Mouse (Mus musculus) forebrain, postnatal 0 days (tissue): ENCODE data around the gene Akt1s1. TPM values are rescaled to one million over a fixed set of nuclear protein-coding genes. Genes with fewer than 3 reads are reported as not detected.

Experiments
- ATAC-seq: fragments of 200-750 bp; cut with Nextera tagmentation; 2 replicates; pipeline ENCODE4 v1.8.0; 2017; ENCODE audit warnings: mild to moderate bottlenecking, moderate library complexity
- DNase-seq: peaks from one replicate; pipeline ENCODE4 v3.0.0-alpha.2; 2015
- H3K27ac ChIP-seq: fragments of 300-500 bp; sonication (generic); 2 replicates; pipeline ENCODE4 v1.5.1; 2014; ENCODE audit warnings: low read depth, mild to moderate bottlenecking, antibody characterized with exemption, low read length, moderate library complexity, mixed read lengths
- H3K27me3 ChIP-seq: fragments of 300-500 bp; sonication (generic); 2 replicates; pipeline ENCODE4 v1.6.1; 2014; ENCODE audit warnings: mild to moderate bottlenecking, low read length, mixed read lengths; ENCODE audit not compliant: insufficient read depth
- H3K36me3 ChIP-seq: fragments of 300-500 bp; sonication (generic); 2 replicates; pipeline ENCODE4 v1.6.1; 2014; ENCODE audit warnings: mild to moderate bottlenecking, moderate library complexity; ENCODE audit not compliant: insufficient read depth
- H3K4me1 ChIP-seq: fragments of 300-500 bp; sonication (generic); 2 replicates; pipeline ENCODE4 v1.6.1; 2014; ENCODE audit warnings: antibody characterized with exemption; ENCODE audit not compliant: insufficient read depth
- H3K4me2 ChIP-seq: fragments of 300-500 bp; sonication (generic); 2 replicates; pipeline ENCODE4 v1.6.1; 2014; ENCODE audit warnings: low read depth, mild to moderate bottlenecking, moderate library complexity
- H3K4me3 ChIP-seq: fragments of 300-500 bp; sonication (generic); 2 replicates; pipeline ENCODE4 v1.5.1; 2014; ENCODE audit warnings: low read depth, low read length, mixed read lengths
- H3K9ac ChIP-seq: fragments of 300-500 bp; sonication (generic); 2 replicates; pipeline ENCODE4 v1.6.1; 2014; ENCODE audit warnings: mild to moderate bottlenecking
- H3K9me3 ChIP-seq: fragments of 300-500 bp; sonication (generic); 2 replicates; pipeline ENCODE4 v1.6.1; 2016; ENCODE audit warnings: low read length
- CTCF ChIP-seq: sonication (generic); IDR thresholded peaks from 2 replicates; pipeline ENCODE4 v1.5.1; 2016; ENCODE audit warnings: antibody characterized with exemption, control low read depth, low read depth
- WGBS: fragments of 180-500 bp; shearing (Covaris S2); extraction: QIAGEN DNeasy Blood & Tissue Kit; methylation state at CpG from one replicate; pipeline ENCODE4 v1.1.7; 2014; 5-methylcytosine and 5-hydroxymethylcytosine counted together
- polyA plus RNA-seq: library from polyadenylated mRNA; unstranded; fragments of >200 nt; fragmentation: Nextera tagmentation; extraction: Ambion mirVana; gene quantifications from 2 replicates; pipeline ENCODE4 v1.2.1, GENCODE M21; 2015
- total RNA-seq: library from RNA; depleted of rRNA; stranded (reverse); fragments of >200 nt; gene quantifications from 2 replicates; pipeline ENCODE4 v1.2.3, GENCODE M21; 2014

Gene Akt1s1
- total and polyA plus RNA-seq, 2 experiments from 2014 or later = 105 to 109 TPM

DNA sequence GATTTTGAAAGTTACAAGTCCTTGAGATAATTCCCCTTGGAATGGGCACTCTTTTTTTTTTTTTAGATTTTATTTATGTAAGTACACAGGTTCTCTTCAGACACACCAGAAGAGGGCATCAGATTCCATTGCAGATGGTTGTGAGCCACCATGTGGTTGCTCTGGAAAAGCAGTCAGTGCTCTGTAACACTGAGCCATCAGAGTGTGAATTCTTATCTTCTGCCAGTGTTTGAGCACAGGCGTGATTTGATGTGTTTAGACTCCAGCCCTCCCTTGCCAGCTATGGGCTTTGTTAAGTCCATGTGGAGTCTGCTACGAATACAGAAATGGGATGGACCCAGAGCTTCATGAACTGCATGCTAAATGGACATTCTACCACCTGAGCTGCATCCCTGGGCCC, 30.6 kb upstream of the Akt1s1 start:
- peak overlapping the region; percentile 40; the same call in 1 of the 2 replicates for H3K27ac ChIP-seq
- DNase-seq (peak; percentile 56), ATAC-seq (no peak)
- H3K4me3 ChIP-seq = peak overlapping the region; percentile 89; the same call in 1 of the 2 replicates
- H3K9ac ChIP-seq = peak overlapping the region; percentile 32; the same call in 1 of the 2 replicates
- H3K36me3 ChIP-seq = 0 out of 2 replicates have a peak, but pooled peaks cover 4% of the 10 kb centered on the region
- no peaks in the 10 kb centered on the region for H3K9me3 ChIP-seq
- no peaks in the 10 kb centered on the region for H3K27me3 ChIP-seq
- peak overlapping the region; percentile 58 for H3K4me2 ChIP-seq
- peak; percentile 68 for TF ChIP-seq CTCF
- H3K4me1 ChIP-seq = peaks cover 21% of the 10 kb centered on the region
- 6% methylated on average over 2 of the region's 2 CpGs for WGBS

DNA sequence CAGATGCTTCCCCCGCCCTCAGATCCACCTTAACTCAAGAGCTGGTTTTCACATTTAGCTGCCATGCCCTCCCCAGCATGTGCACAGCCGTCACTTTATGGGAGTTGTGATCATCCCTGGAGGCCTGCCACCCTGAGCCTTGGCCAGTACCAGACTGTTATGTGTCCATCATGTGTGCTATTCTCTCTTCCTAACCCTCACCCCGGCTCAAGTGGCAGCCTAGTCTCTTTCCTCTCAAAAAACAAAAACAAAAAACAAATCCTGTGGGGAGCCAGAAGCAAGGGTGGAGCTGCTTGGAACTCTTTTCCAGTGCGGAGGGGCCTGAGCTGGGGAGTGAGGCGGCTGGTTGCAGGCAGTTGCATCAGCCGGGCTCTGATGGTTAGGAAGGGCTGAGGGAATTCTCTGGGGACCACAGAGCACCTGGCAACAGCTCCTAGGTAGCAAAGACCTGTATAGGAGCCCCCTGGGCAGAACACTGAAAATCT, 30.0 kb upstream of the Akt1s1 start:
- no peak for ATAC-seq
- Histone ChIP-seq H3K9me3 (no peaks in the 10 kb centered on the region), H3K27ac (0 out of 2 replicates have a peak overlapping the region, but pooled peaks have one; percentile 40), H3K9ac (peak overlapping the region; percentile 32), H3K4me2 (peak overlapping the region; percentile 58), H3K4me3 (peak overlapping the region; percentile 0; the same call in 1 of the 2 replicates), H3K27me3 (no peaks in the 10 kb centered on the region), H3K36me3 (0 out of 2 replicates have a peak, but pooled peaks cover 4% of the 10 kb centered on the region), H3K4me1 (peaks cover 21% of the 10 kb centered on the region)
- 24% methylated on average over 6 of the region's 6 CpGs for WGBS
- no peak for TF ChIP-seq CTCF
- DNase-seq = no peak

DNA sequence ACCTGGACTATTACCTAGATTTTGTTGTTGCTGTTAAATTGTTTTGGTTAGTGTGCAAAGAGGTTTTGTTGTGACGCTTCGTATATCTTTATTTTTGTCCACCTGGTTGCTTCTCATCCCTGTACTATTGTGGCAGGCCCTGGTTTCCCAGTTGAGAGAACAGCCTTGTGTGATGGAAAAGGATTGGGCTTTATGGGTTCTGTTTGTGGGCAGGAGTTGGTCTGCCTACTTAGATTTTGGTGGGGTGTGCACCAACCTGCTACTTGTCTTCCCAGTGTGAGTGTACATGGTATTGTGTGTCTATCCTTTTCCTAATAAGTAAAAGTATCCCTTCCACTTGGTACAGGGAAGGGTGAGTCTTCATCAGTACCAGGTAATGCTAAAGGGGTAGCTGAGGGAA, 29.4 kb upstream of the Akt1s1 start:
- 83% methylated on average over 2 of the region's 2 CpGs for WGBS
- Histone ChIP-seq H3K36me3 (no peaks in the 10 kb centered on the region), H3K4me2 (peak overlapping the region; percentile 58; the same call in 1 of the 2 replicates), H3K27me3 (no peaks in the 10 kb centered on the region), H3K4me1 (peaks cover 21% of the 10 kb centered on the region), H3K9ac (peak overlapping the region; percentile 32), H3K4me3 (peak overlapping the region; percentile 0; the same call in 1 of the 2 replicates), H3K9me3 (no peaks in the 10 kb centered on the region), H3K27ac (no peak overlapping the region)
- TF ChIP-seq CTCF = no peak
- no peak for DNase-seq
- no peak for ATAC-seq

DNA sequence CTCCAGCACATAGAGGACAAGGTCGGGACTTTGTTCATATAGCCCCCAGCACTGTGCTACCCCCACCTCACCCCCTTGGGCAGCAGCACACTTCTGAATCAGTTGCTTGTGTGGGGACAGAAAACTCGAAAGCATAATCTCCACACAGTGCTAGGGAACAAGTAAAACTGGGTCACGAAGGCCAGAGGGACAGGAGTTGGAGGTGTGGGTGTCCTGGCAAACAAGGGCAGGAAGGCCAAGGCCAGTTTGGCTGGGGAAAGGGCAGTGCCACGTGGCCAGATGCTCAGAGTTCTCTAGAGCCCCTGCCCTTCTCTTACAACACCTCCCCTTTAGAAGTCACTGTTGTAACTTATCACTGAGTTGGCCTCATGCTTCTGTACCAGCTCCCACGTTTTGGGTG, 28.9 kb upstream of the Akt1s1 start:
- Histone ChIP-seq H3K4me1 (peaks cover 21% of the 10 kb centered on the region), H3K4me2 (no peak overlapping the region), H3K36me3 (no peaks in the 10 kb centered on the region), H3K4me3 (no peak overlapping the region), H3K27me3 (no peaks in the 10 kb centered on the region), H3K9me3 (no peaks in the 10 kb centered on the region), H3K27ac (no peak overlapping the region), H3K9ac (no peak overlapping the region)
- ATAC-seq (no peak), DNase-seq (no peak)
- 64% methylated on average over 5 of the region's 5 CpGs for WGBS
- no peak for TF ChIP-seq CTCF

DNA sequence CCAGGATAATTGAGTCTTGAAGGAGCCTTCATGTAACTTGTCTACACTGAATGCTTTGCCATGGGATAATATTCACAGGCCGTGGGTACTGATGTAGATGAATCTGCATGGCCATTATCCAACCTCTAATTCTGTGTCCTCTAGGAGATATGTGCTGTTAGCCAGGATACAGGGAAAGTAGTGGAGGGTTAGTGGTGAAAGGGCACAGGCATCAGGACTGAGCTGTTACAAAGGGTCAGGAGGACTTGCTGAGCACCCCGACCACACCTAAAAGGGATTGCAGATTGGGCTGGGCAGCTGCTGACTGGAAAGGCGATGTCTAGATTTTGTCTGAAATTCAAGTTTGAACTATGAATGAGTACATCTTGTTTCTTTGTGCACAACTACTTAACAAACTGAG, 28.3 kb upstream of the Akt1s1 start:
- Histone ChIP-seq H3K27me3 (no peaks in the 10 kb centered on the region), H3K4me2 (no peak overlapping the region), H3K4me3 (no peak overlapping the region), H3K36me3 (no peaks in the 10 kb centered on the region), H3K4me1 (peaks cover 17% of the 10 kb centered on the region), H3K27ac (no peak overlapping the region), H3K9me3 (no peaks in the 10 kb centered on the region), H3K9ac (no peak overlapping the region)
- no peak for TF ChIP-seq CTCF
- 83% methylated on average over 3 of the region's 3 CpGs for WGBS
- ATAC-seq = no peak
- DNase-seq = no peak

DNA sequence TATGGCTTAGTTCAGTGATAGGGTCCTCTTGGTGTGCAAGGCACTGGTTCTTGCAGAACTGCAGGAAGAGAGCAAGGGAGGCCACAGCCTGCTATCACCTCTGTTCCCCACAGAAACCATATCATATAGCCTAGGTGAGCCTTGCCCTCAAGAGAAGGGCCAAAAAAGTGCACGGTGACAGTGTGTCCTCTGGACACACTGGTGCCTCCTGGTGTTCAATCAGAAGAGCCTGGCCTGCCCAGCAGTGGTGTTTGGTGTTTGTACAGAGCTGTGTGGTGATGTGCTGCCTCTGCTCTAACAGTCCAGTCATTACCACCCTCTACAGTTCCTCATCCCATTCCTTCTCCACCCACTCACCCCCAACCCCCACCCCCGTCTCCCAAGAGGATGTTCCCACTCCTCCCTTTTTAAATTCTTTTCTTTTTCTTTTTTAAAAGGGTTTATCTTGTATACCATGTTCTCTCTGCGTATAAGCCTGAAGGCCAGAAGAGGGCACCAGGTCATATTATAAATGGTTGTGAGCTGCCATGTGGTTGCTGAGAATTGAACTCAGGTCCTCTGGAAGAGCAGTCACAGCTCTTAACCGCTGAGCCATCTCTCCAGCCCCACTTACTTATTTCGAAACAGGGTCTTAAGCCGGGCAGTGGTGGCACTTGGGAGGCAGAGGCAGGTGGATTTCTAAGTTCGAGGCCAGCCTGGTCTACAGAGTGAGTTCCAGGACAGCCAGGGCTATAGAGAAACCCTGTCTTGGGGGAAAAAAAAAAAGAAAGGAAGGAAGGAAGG, 26.9 kb upstream of the Akt1s1 start:
- WGBS = 86% methylated on average over 7 of the region's 7 CpGs
- Histone ChIP-seq H3K4me2 (no peak overlapping the region), H3K27ac (no peak overlapping the region), H3K27me3 (no peaks in the 10 kb centered on the region), H3K4me3 (no peak overlapping the region), H3K9me3 (no peaks in the 10 kb centered on the region), H3K9ac (no peak overlapping the region), H3K36me3 (no peaks in the 10 kb centered on the region), H3K4me1 (peaks cover 17% of the 10 kb centered on the region)
- ATAC-seq (no peak), DNase-seq (no peak)
- no peak for TF ChIP-seq CTCF

DNA sequence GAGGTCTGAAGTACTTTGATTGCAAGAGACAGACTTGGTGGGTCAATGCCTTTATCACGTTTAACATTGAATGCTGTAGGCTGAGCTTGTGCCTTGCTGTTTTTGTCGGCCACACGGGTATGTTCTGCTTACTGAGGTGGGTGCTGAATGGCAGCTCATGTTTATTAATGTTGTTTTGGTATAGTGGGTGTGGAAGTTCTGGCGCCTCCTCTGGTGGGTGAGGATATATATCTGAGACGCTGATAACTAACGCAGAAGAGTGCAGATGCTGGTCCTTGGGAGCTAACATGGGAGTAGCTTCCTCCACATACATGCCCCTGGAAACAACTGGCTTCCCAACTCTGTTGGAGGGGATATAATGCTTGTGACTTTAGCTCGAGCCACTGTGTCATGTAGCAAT, 25.4 kb upstream of the Akt1s1 start:
- no peak for DNase-seq
- H3K27me3 ChIP-seq = no peaks in the 10 kb centered on the region
- no peak overlapping the region for H3K27ac ChIP-seq
- H3K9ac ChIP-seq = no peak overlapping the region
- no peaks in the 10 kb centered on the region for H3K9me3 ChIP-seq
- H3K4me2 ChIP-seq = no peak overlapping the region
- peak; percentile 46 for TF ChIP-seq CTCF
- H3K36me3 ChIP-seq = peaks cover 4% of the 10 kb centered on the region; the same call in 1 of the 2 replicates
- 23% methylated on average over 7 of the region's 7 CpGs for WGBS
- no peak overlapping the region for H3K4me3 ChIP-seq
- 0 out of 2 replicates have a peak, but pooled peaks cover 4% of the 10 kb centered on the region for H3K4me1 ChIP-seq
- ATAC-seq = no peak
